Mouse (Mus musculus) adrenal gland, postnatal 14 days (tissue): ENCODE measurements around the gene Il4. TPM values are rescaled to one million over a fixed set of nuclear protein-coding genes. Genes with fewer than 3 reads are reported as not detected.
A peak's percentile ranks its signal among the peaks of the same experiment; 100 is the strongest.

Source experiments
- DNase-seq: peaks from one replicate; pipeline ENCODE4 v3.0.0; 2021; ENCODE audit warnings: mixed read lengths
- total RNA-seq: library from RNA; stranded (reverse); gene quantifications from 2 replicates; pipeline ENCODE4 v1.2.3, GENCODE M21; 2021

Gene Il4
- total RNA-seq, 1 experiment from 2014 or later: not detected

DNA sequence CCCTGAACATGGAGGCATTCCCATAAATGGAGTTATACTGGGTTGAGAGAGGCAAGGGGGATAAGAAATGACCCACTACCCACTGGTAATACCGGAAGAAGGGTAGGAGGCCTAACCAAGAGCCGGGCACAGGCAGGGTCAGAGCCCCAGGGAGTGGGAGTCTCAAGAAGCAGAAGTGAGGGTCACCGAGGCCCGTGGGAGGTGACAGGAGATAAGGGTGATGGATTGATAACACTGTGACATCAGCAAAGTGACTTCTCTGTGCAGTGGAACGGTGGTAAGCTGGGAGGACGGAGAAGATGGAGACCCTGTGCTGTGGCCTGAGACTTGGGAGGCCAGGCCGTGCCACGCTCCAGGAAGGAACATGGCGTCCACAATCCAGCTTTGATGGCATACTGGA, 5.1 kb upstream of the Il4 start:
- no peak for DNase-seq

GRCm38 (mm10) chr11:53622440-53622806, 4.0 kb upstream of the Il4 start:
- DNase-seq: no peak

DNA sequence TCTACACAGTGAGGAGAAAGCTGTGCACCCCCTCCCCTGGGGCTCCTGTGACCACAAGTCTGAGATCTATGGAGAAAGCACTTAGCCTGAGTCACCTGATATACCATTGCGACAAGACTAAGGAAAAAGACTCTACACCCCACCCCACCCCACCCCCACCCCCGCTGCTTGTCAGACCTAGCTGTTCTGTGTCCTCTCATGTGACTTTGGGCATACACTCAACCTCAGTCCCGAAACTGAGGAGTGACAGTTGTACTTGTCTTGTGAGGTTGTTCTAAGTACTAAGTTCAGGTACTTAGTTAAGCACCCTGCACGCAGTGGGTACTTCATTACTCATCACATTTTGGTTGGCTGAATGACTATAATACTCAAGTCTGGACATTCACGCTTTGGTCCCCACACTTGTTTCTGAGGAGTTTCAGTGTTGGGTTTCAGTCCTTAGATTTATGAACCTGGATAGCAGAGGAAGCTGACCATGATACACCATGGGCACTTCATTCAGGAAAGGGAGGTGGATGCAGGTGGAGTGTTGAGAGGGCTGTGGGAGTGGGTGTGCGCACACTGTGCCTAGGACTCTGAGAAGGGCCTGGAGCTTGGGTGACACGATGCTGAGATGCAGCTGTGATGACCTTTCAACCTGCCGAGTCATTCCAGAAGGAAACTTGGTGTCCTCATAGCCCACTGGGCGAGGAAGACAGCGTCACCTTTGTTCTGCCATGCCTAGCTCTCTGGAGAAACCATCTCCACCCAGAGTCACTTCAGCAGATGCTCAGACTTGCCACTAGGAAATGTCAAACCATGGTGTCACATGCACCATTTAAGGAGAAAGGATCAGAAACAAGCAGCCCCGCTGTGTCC, 3.3 kb upstream of the Il4 start:
- DNase-seq: no peak

DNA sequence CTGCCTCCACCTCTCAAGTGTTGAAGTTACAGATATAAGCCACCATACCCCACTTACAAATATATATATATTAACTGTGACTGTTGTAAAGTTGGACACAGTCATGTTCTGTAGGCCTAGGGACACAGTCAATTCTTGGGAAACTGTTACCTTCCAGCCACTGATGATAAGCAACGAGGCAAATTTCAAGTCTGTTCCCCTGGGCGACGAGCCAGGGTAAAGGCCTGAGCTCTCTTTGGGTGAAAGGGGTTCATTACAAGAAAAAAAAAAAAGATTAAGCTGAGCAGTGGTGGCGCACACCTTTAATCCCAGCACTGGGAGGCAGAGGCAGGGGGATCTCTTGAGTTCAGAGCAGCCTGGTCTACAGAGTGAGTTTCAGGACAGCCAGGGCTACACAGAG, 1.6 kb upstream of the Il4 start:
- no peak for DNase-seq

DNA sequence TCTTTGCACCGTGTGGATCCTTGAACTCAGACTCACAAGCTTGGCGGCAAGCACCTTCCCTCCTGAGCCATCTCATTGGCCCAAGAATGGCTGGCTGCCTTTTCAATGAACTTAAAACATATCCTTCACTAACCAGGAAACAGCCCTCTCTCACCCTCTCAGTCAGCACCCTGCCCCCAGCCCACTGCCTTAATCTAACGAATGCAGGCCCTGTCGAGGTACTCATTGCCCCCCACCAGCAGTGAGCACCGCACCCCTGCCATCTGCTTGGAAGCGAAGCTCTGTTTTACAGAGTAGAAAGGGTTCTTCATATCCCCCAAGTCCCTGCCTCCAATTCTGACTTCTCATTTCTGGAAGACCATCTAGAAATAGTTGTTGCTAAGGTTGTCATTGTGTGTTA, 959 bp upstream of the Il4 start:
- DNase-seq: no peak

GRCm38 (mm10) chr11:53617562-53618109, 833 bp downstream of the Il4 start:
- no peak for DNase-seq

DNA sequence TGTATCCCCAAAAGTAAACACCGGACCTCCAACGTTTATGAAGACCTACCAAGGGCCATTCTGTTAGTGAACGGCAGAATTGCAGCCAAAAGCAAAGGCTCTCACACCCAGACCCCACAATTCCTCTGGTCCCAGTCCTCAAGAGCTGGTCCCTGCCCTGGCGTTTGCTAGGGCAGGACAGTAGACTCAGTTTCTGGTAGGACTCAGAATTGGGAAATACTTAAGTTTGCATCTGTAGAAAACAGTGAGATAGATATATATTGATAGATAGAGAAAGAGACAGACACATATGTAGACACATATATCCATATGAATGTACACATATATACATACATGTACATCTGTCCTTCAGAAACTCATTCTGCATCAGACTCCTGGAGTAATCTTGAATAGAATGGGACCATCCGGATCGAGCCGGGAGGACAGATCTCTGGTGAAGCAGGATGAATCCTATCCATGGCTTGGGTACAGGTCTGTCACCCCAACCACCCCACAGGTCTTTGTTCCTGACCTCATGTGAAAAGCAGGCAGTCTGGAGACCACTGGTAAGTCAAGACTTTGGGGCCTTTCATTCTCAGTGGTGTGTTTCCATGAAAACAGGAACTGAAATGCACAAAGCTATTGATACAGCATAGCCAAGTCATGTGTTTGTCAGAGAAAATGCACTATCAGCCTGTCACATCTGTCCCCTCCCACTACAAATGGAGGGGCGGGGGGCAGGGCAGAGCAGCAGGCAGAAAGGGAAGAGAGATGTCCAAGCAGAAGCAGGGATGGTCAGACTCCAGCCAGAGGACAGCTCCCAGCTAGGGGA, 1.5 kb downstream of the Il4 start:
- DNase-seq: no peak

GRCm38 (mm10) chr11:53615575-53615974, 2.9 kb downstream of the Il4 start:
- no peak for DNase-seq

DNA sequence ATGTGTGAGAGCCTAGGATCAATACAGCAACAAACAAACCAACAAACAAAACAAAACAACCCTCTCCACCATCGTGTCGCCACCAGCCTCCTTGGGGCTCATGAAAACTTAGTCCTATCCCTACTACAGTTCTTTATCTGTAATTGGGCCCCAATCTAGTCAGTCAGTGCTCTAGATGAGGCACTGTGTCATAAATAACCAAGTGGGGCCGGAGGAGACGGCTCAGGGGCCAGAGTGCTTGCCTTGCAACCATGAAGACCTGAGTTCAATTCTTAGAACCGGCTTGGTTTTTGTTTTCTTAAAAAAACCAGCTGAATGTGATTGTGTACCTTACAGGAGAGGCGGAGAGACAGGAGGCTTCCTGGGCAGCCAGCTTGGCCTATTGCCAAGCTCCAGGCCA, 3.3 kb downstream of the Il4 start:
- DNase-seq: no peak

- no peak for DNase-seq
Observed at GRCm38 (mm10) chr11:53609672-53610071, 8.8 kb downstream of the Il4 start.

- DNase-seq: no peak
Observed at GRCm38 (mm10) chr11:53609231-53609630, 9.2 kb downstream of the Il4 start.

DNA sequence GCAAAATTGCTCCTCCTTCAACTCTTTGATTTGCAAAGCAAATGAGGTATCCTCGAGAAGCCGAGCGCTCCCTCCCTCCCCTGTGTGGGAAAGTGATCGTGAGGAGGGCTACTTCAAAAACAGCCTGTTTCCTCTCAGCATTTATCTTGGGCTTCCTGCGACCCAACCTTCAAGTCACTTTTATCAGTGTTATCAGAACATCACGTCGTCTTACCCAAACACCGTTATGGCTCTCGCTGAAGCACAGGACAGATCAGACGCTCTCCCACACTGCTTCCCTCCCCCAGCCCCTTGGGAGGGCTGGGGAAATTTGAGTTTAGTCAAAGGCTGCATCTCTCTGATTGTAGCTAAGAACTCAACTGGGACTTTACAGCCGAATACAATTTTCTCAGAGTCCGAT, 12.9 kb downstream of the Il4 start:
- DNase-seq: no peak

DNA sequence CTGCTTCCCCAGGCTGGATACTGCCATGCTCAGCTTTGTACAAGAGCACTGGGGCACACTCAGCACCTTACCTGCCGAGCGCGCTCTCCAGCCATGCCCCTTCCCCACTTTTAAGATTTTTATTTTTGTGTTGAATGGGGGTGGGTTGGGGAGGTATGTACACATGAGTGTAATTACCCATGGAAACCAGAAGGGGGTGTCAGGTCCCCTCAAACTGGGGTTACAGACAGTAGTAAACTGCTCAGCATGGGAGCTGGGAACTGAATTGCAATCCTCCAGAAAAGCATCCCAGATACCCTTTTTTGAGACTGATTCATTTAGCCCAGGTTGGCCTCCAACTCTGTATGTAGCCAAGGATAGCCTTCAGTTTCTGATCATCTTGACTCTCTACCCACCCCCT, 13.5 kb downstream of the Il4 start:
- no peak for DNase-seq

- DNase-seq: no peak
Observed at GRCm38 (mm10) chr11:53591116-53591515, 27.4 kb downstream of the Il4 start.

DNA sequence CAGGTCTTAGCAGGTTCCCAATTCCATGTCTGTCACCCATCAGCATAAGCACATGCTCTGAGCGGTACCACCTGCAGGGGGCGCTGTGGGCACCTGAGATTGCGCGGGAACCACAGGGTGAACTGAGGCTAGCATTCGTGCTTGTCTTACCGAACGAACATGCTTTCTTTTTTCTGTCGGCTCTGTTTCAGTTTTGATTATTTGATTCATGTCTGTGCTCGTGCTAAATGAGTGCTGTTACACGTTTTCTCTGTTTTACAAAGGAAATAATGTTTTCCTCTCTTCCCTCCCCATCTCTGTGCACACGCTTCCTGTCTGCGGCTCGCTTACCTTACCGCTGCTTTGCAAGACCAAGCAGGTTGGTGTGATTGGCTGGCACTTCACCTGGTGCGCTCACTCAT, 28.1 kb downstream of the Il4 start:
- DNase-seq: peak; percentile 66

GRCm38 (mm10) chr11:53588279-53588678, 30.2 kb downstream of the Il4 start:
- DNase-seq: no peak

- no peak for DNase-seq
Observed at GRCm38 (mm10) chr11:53585510-53585909, 33.0 kb downstream of the Il4 start.

DNA sequence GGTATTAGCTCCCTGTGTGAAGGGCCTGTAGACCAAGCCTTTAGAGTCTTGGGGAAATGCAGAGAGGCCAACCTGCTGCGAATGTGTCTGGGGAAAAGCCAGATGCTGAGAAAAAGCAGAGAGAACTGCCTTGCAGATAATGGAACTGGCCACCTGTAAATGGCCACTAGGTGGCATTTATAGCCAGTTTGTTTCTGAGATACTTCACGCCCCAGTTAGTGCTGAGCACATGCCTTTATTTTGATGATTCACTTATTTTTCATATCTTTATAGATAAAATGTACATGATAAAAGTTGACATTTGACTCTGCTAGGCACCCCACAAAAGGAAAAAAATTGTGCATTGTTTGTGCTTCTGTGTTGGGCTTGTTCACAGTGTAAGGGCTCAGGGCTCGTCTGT, 33.6 kb downstream of the Il4 start:
- no peak for DNase-seq

DNA sequence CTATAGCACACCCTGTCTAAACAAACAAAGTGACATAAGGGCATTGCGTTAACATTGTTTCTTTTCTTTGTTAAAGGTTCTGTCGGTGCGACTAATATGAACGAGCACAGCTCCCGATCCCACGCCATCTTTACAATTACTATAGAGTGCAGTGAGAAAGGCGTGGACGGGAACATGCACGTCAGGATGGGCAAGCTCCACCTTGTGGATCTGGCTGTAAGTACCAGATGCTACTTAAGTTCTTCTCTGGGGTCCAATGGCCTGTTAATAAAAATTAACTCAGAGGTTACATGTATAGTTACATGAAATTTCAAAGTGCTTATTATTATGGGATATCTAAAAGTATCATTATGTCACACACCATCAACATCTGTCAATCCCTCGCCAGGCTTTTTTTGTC, 35.3 kb downstream of the Il4 start:
- DNase-seq: no peak

GRCm38 (mm10) chr11:53580562-53580961, 37.9 kb downstream of the Il4 start:
- DNase-seq: no peak

DNA sequence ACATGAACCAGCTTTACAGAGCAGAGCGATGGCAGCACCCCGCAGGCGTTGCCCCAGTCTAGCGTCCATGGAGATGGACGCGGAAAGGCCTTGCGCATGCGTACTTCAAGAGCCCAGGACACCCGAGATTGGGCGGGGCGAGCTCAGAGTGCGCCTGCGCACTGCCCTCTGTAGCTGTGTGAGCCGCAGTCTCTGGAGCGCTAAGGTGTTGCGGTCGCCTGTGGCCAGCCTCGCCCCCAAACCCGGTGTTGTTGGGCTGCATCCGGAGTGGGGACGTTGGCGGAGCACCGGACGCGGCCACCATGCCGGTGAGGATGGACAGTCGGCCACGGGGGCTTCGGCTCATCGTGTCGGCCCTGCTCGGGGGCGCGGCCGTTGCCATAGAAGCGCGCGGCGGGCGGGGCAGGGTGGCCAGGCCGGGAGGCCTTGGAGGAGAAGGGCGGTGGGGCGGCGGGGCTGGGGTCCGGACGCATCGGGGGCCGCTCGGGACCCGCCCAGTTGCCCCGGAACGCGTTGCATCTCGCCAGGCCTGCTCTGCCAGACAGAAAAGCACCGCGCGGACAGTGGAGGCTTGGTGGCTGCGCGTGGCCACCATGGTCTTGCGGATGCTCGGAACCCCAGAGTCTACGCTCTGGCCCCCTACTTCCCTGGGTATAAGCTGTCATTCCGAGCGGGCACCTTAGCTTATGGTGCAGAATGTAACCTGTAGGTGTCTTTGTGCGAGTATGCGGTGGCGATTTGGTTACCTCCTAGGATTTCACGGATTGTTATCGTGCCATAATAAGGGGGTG, 51.0 kb downstream of the Il4 start, which contains the start of gene Kif3a:
TSS of gene Kif3a (plus strand) at position 156 of the 791 bp plus-strand sequence.
- DNase-seq: peak; percentile 97

- DNase-seq: no peak
Observed at GRCm38 (mm10) chr11:53566646-53567045, 51.8 kb downstream of the Il4 start.
